Mouse (Mus musculus): Measurements from ENCODE around the gene Pa2g4. TPM values are rescaled to one million over a fixed set of nuclear protein-coding genes. Genes with fewer than 3 reads are reported as not detected.

Gene Pa2g4
- polyA plus RNA-seq, 1 experiment = not detected

DNA sequence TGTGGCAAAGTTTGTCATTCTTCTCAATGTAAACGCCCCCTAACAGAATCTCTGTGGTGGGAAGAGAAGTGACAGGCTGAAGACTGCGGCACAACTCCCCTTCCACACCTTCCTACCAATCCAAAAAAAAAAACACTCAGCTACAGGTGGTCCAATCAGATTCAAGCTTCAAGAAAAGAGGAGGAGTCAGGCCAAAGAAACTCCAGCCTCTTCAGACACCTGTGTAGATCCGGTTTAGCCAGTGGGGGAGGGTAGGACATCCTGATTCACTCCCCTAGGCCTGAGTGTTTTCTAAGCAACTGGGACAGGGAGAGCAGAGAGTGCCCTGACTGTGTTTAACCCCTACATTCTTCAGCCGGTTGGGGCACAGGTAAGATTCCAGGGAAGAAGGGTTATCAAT, 18.6 kb upstream of the Pa2g4 start:
- 24% methylated on average over 4 of the region's 4 CpGs for WGBS
- no peak overlapping the region for H3K4me3 ChIP-seq (ENCODE audit: insufficient read depth, low read depth, low read length)
- no peak for TF ChIP-seq POLR2A (IDR thresholded peaks at IDR 0.05; ENCODE audit: insufficient read depth, low read depth, low read length)
- H3K27ac ChIP-seq (ENCODE audit: insufficient read depth, low read depth, low read length) = no peak overlapping the region
- H3K4me1 ChIP-seq (ENCODE audit: control insufficient read depth, insufficient read depth, low read length) = peaks cover 9% of the 10 kb centered on the region

DNA sequence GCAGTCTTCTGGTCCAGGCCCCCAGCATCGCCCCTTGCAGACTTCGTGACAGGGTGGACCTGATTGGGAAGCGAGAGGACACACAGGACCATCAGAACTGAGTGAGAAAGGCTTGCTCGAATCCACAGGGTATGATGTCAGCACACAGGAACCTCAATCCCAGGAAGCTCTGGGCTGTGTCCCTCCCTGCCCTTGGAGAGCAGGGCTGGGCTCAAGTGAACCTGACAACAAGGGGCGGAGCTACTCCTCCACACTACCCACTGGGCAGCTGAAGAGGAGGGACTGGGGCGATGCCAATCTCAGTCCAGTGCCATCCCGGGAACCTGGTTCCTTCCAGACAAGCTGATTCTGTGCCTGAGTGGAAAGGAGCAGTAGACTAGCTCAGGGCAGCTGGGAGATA, 17.9 kb upstream of the Pa2g4 start:
- WGBS = 35% methylated on average over 7 of the region's 7 CpGs
- Histone ChIP-seq H3K4me3 (ENCODE audit: insufficient read depth, low read depth, low read length) (no peak overlapping the region), H3K27ac (ENCODE audit: insufficient read depth, low read depth, low read length) (no peak overlapping the region), H3K4me1 (ENCODE audit: control insufficient read depth, insufficient read depth, low read length) (0 out of 2 replicates have a peak, but pooled peaks cover 2% of the 10 kb centered on the region)
- TF ChIP-seq CTCF (IDR thresholded peaks at IDR 0.05; ENCODE audit: insufficient read depth, low read depth, low read length) = no peak
- no peak for TF ChIP-seq POLR2A (IDR thresholded peaks at IDR 0.05; ENCODE audit: insufficient read depth, low read depth, low read length)

GRCm38 (mm10) chr10:128579731-128580130, 13.9 kb upstream of the Pa2g4 start:
- WGBS = 94% methylated on average over 4 of the region's 4 CpGs
- H3K27ac ChIP-seq (ENCODE audit: insufficient read depth, low read depth, low read length) = no peak overlapping the region
- no peak overlapping the region for H3K4me3 ChIP-seq (ENCODE audit: insufficient read depth, low read depth, low read length)

DNA sequence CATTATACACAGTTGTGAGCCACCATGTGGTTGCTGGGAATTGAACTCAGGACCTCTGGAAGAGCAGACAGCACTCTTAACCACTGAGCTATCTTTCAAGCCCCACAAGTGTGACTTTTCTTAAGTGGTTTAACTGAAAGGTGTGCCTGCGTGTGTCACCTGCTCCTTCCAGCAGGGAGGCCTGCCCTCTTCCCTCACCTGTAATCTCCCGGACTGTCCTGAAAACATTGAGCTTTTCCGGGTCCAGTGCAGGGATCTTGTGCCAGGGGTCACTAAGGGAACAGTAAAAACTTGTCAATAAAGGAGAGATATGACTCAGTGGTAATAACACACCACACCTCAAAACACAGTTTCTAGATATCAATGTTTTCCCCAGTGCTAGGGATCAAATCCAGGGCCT, 13.5 kb upstream of the Pa2g4 start:
- TF ChIP-seq CTCF (IDR thresholded peaks at IDR 0.05; ENCODE audit: insufficient read depth, low read depth, low read length) (no peak), POLR2A (IDR thresholded peaks at IDR 0.05; ENCODE audit: insufficient read depth, low read depth, low read length) (no peak)
- 91% methylated on average over 3 of the region's 3 CpGs for WGBS
- H3K4me1 ChIP-seq (ENCODE audit: control insufficient read depth, insufficient read depth, low read length) = 0 out of 2 replicates have a peak, but pooled peaks cover 2% of the 10 kb centered on the region
- no peak overlapping the region for H3K27ac ChIP-seq (ENCODE audit: insufficient read depth, low read depth, low read length)
- no peak overlapping the region for H3K4me3 ChIP-seq (ENCODE audit: insufficient read depth, low read depth, low read length)

More at GRCm38 (mm10) chr10:128579731-128580130, 13.9 kb upstream of the Pa2g4 start:
- TF ChIP-seq CTCF (IDR thresholded peaks at IDR 0.05; ENCODE audit: insufficient read depth, low read depth, low read length) (no peak), POLR2A (IDR thresholded peaks at IDR 0.05; ENCODE audit: insufficient read depth, low read depth, low read length) (no peak)
- H3K4me1 ChIP-seq (ENCODE audit: control insufficient read depth, insufficient read depth, low read length) = 0 out of 2 replicates have a peak, but pooled peaks cover 2% of the 10 kb centered on the region

GRCm38 (mm10) chr10:128578330-128578729, 12.5 kb upstream of the Pa2g4 start:
- WGBS = 81% methylated on average over 11 of the region's 11 CpGs

DNA sequence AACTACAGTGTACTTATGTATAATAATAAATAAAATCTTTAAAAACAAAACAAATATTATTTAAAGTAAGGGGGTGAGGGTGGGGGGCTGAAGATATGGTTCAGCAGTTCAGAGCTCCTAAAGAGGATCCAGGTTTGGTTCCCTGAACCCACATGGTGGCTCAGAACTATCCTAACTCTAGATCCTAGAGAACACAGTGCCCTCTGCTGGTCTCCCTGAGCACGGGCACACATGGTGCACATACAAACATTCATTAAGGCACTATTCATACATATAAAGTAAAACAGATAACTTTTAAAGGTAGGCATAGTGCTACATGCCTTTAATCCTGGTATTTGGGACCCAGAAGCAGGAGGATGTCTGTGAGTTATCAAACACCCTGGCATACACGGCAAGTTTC, 9.3 kb upstream of the Pa2g4 start:
- H3K27ac ChIP-seq (ENCODE audit: insufficient read depth, low read depth, low read length) = no peak overlapping the region
- no peak for TF ChIP-seq CTCF (IDR thresholded peaks at IDR 0.05; ENCODE audit: insufficient read depth, low read depth, low read length)
- no peak for TF ChIP-seq POLR2A (IDR thresholded peaks at IDR 0.05; ENCODE audit: insufficient read depth, low read depth, low read length)
- WGBS = 84% methylated on average over 2 of the region's 2 CpGs
- H3K4me1 ChIP-seq (ENCODE audit: control insufficient read depth, insufficient read depth, low read length) = no peaks in the 10 kb centered on the region
- no peak overlapping the region for H3K4me3 ChIP-seq (ENCODE audit: insufficient read depth, low read depth, low read length)

More at GRCm38 (mm10) chr10:128578330-128578729, 12.5 kb upstream of the Pa2g4 start:
- Histone ChIP-seq H3K4me1 (ENCODE audit: control insufficient read depth, insufficient read depth, low read length) (0 out of 2 replicates have a peak, but pooled peaks cover 2% of the 10 kb centered on the region), H3K4me3 (ENCODE audit: insufficient read depth, low read depth, low read length) (no peak overlapping the region), H3K27ac (ENCODE audit: insufficient read depth, low read depth, low read length) (no peak overlapping the region)
- TF ChIP-seq POLR2A (IDR thresholded peaks at IDR 0.05; ENCODE audit: insufficient read depth, low read depth, low read length) = no peak
- TF ChIP-seq CTCF (IDR thresholded peaks at IDR 0.05; ENCODE audit: insufficient read depth, low read depth, low read length) = no peak

GRCm38 (mm10) chr10:128565206-128565787, 490 bp downstream of the Pa2g4 start:
- peak overlapping the region; percentile 0 for H3K27ac ChIP-seq (ENCODE audit: insufficient read depth, low read depth, low read length)
- peak overlapping the region; percentile 56 for H3K4me3 ChIP-seq (ENCODE audit: insufficient read depth, low read depth, low read length)
- under 1% methylated on average over 46 of the region's 46 CpGs for WGBS
- TF ChIP-seq POLR2A (IDR thresholded peaks at IDR 0.05; ENCODE audit: insufficient read depth, low read depth, low read length) (no peak), CTCF (IDR thresholded peaks at IDR 0.05; ENCODE audit: insufficient read depth, low read depth, low read length) (no peak)
- H3K4me1 ChIP-seq (ENCODE audit: control insufficient read depth, insufficient read depth, low read length) = peaks cover 3% of the 10 kb centered on the region

DNA sequence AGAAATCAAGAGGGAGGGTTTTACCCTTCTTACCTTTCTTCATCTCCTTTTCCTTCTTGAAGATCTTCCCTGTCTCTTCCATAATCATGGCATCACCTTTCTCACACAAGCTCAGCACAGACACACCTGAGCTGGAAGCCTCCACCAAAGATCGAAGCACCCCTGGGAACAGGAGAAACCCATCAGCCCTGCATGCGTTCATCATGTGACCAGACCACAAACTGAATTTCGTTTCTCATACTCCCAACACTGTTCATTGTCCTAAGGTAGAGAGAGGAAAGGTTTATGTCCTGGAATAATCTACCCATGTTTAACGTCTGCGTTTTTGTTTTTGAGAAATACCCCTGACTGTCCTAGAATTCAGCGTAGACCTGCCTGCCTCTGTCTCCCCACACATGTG, 2.2 kb downstream of the Pa2g4 start:
- no peak overlapping the region for H3K4me3 ChIP-seq (ENCODE audit: insufficient read depth, low read depth, low read length)
- WGBS = 81% methylated on average over 6 of the region's 6 CpGs
- H3K27ac ChIP-seq (ENCODE audit: insufficient read depth, low read depth, low read length) = no peak overlapping the region
- TF ChIP-seq CTCF (IDR thresholded peaks at IDR 0.05; ENCODE audit: insufficient read depth, low read depth, low read length) = no peak
- TF ChIP-seq POLR2A (IDR thresholded peaks at IDR 0.05; ENCODE audit: insufficient read depth, low read depth, low read length) = no peak
- peaks cover 3% of the 10 kb centered on the region for H3K4me1 ChIP-seq (ENCODE audit: control insufficient read depth, insufficient read depth, low read length)

DNA sequence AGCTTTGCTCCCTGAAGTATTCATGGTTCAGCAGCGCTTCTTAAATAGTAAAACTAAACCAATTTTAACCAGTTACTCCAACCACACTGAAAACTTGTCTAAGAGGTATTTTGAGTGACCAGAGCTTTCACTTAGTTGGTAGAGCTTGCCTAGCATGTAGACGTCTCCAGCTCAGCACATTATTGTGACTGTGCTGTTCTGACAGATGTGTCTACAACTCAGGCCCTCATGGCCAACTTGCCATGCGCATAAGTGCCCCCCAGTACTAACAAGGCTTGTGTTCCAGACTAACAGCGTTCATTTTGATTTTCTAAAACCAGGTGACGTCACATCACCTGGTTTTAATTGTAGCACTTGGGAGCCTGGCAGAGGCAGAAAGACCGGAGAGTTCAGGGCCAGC, 8.8 kb downstream of the Pa2g4 start:
- Histone ChIP-seq H3K27ac (ENCODE audit: insufficient read depth, low read depth, low read length) (no peak overlapping the region), H3K4me1 (ENCODE audit: control insufficient read depth, insufficient read depth, low read length) (no peaks in the 10 kb centered on the region), H3K4me3 (ENCODE audit: insufficient read depth, low read depth, low read length) (no peak overlapping the region)
- TF ChIP-seq CTCF (IDR thresholded peaks at IDR 0.05; ENCODE audit: insufficient read depth, low read depth, low read length) = no peak
- TF ChIP-seq POLR2A (IDR thresholded peaks at IDR 0.05; ENCODE audit: insufficient read depth, low read depth, low read length) = no peak
- 86% methylated on average over 6 of the region's 6 CpGs for WGBS
